Mouse (Mus musculus) left cerebral cortex, adult 2 months (tissue): Measurements from ENCODE around the gene Trpv2. TPM values are rescaled to one million over a fixed set of nuclear protein-coding genes. Genes with fewer than 3 reads are reported as not detected.

Experiments
- DNase-seq, 2 experiments: peaks; one replicate each; pipeline ENCODE4 v3.0.0; 2021 to 2022; ENCODE audit warnings: low spot score in 2 of 2, mixed read lengths in 1 of 2; ENCODE audit errors: extremely low spot score in 1 of 2
- H3K27ac ChIP-seq: fragments of 200-600 bp; 2 replicates; pipeline ENCODE4 v1.8.1; 2022
- H3K4me3 ChIP-seq: fragments of 200-600 bp; 2 replicates; pipeline ENCODE4 v1.8.1; 2022
- CTCF ChIP-seq: fragments of 200-600 bp; IDR thresholded peaks from 2 replicates; pipeline ENCODE4 v1.8.1; 2022; ENCODE audit warnings: antibody characterized with exemption, mild to moderate bottlenecking, moderate library complexity
- intact Hi-C: fragments of 180-260 bp; cut with DNase I; formaldehyde crosslinking; loops from one replicate; pipeline ENCODE4 v1.15.1; 2025
- total RNA-seq, 2 experiments: library from RNA; stranded (reverse); gene quantifications; 2 replicates each; pipeline ENCODE4 v1.2.3; 2021

Trpv2 gene
- total RNA-seq, 2 experiments from 2014 or later: 17.1 to 18.7 TPM

- H3K4me3 ChIP-seq: no peak overlapping the region
- no peak for TF ChIP-seq CTCF
- intact Hi-C loops: no loop called here
- DNase-seq: no peak
- no peak overlapping the region for H3K27ac ChIP-seq
These were observed 47.4 kb downstream of the Trpv2 start for GRCm38 (mm10) chr11:62621586-62622283.

GRCm38 (mm10) chr11:62622850-62623249 is 48.6 kb downstream of the Trpv2 start:
- no peak for DNase-seq
- intact Hi-C loops: no loop called here
- no peak overlapping the region for H3K4me3 ChIP-seq
- TF ChIP-seq CTCF: no peak
- no peak overlapping the region for H3K27ac ChIP-seq

GRCm38 (mm10) chr11:62624341-62625291 is 50.3 kb downstream of the Trpv2 start:
- TF ChIP-seq CTCF: no peak
- intact Hi-C loops: no loop called here
- Histone ChIP-seq H3K4me3 (no peak overlapping the region), H3K27ac (peak overlapping the region; percentile 83)
- DNase-seq: no peak

DNA sequence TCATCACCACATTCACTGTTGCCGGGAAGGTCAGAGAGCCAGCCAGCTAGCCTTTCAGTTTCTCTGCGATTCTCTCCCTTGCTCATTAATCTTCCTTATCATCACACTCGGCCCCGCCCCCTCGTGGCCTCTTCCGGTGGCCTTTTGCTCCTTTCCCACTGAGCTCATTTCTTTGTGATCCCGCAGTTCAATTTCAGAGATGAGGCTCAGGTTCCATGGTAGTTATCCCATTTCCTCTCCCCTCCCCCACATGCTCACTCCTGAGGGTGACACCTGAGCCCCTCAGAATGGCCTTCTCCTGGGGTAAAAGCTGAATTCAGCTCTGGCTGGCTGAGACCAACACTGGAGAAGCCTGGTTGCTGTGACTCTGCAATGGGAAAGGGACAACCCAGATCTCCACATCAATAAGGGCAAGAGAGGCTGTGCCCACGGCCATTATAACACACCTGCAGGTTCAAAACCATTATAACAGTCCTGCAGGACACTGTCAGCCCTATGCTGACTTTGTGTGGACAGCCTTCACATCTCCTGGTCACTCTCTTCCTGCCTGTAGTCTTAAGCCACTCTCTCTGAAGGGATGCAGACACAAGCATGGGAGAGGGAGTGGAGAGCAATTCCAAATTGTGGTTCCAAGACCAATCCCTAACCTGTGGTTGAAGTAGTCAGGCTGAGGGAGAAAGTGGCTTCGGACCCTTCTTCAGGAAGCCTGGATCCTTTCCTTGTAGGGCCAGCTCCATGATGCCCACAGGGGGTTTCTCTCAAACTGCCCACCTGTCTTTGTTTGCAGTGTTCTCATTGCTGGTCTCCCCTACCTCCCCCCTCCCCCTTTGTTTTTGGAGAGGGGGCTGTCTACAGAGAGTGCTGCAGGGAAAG is 55.3 kb downstream of the Trpv2 start:
- Histone ChIP-seq H3K27ac (no peak overlapping the region), H3K4me3 (no peak overlapping the region)
- no peak for TF ChIP-seq CTCF
- intact Hi-C loops: no loop called here
- no peak for DNase-seq

DNA sequence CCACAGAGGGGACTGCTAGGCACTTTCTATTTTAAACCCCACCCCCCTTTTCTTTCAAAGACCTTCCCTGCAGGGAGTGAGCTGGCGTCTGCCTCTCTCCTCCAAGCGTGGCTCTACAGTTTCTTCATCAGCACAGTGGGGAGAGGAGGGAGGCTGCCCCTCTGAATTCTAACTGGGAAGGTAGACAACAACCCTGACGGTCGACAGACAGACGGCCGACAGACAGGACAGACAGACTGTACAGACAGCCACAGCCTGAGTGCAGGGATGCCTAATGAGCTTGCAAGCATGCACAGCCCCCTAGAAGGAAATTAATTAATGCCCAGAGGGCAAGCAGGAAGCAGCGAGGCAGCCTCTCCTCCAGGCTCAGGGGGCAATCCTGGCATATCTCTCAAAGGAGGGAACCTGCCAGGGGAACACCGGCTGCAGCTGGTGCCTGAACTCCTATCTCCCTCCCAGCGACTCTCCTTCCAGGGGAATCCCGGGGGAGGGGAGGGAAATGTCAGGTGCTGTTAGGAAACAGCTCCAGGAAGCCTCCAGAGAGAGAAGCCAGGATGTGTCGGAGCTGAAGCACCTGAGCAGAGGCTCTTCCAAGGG is 56.0 kb downstream of the Trpv2 start:
- Histone ChIP-seq H3K4me3 (no peak overlapping the region), H3K27ac (no peak overlapping the region)
- intact Hi-C loops: no loop called here
- DNase-seq: no peak
- no peak for TF ChIP-seq CTCF

DNA sequence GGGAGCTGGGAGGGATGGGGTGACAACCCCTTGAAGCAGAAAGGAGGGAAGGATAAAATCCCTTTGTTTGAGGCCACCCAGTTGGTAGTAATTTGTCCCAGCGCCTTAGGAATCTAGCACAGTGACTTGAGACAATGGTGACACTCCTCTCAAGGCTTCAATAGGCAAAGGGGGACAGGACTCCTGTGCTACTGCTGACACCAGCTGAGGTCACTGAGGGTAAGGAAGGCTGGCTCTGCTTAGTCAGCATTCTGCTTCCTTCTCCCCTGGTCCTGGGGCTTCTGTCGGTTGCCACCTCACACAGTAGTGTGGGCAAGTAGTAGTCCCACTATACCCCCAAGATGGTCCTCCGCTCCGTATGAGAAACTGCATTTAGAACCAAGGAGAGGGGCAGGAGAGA is 56.9 kb downstream of the Trpv2 start:
- no peak overlapping the region for H3K4me3 ChIP-seq
- intact Hi-C loops: no loop called here
- DNase-seq: no peak
- H3K27ac ChIP-seq: no peak overlapping the region
- TF ChIP-seq CTCF: no peak

GRCm38 (mm10) chr11:62635406-62635805 is 61.1 kb downstream of the Trpv2 start:
- intact Hi-C loops: loop anchor here (5.0 kb wide), 1 partner anchor 597 kb away; no protein-coding TSS in a partner anchor
- no peak for DNase-seq
- no peak for TF ChIP-seq CTCF

DNA sequence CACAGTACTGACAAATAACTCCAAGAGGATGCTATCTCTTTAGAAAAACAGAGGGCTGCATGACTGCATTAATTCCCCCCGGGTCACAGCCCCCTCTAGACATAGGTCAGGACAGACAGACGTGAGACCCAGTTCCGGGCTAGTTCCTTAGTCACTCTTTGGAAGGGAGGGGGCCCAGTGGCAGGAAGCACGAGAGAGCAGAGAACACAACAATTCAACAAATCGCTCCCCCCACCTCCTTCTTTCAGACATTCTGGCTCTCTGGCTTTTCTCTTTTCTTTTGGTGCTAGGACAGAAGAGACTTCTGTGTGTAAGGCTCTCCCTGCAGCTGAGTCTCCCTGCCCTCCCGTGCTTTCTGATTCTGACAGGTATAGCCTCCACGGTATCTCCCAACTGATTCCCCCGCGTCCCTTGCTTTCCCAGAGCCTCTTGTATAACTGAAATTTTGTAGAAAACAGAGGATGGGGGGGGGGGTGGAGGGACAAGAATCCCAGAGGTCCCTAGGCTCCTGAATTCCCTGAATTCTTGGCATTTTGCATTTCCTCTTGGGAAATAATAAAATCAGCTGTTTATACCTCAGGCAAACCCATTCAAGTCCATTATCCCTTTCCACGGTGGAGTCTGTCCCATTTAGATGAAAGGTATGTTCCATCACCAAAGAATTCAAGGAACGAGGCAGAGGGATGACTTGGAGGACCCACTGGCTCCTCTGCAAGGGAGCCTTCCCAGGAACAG is 62.0 kb downstream of the Trpv2 start:
- no peak for TF ChIP-seq CTCF
- intact Hi-C loops: loop anchor here (5.0 kb wide), 1 partner anchor 596 kb away; no protein-coding TSS in a partner anchor
- no peak overlapping the region for H3K4me3 ChIP-seq
- peak overlapping the region; percentile 82 for H3K27ac ChIP-seq
- DNase-seq: no peak

More at GRCm38 (mm10) chr11:62635406-62635805, 61.1 kb downstream of the Trpv2 start:
- Histone ChIP-seq H3K27ac (peak overlapping the region; percentile 82), H3K4me3 (no peak overlapping the region)

- TF ChIP-seq CTCF: no peak
- H3K27ac ChIP-seq: peak overlapping the region; percentile 82
- DNase-seq: peak in 1 of 2 experiments; percentile 45
- H3K4me3 ChIP-seq: no peak overlapping the region
- intact Hi-C loops: loop anchor here (5.0 kb wide), 1 partner anchor 595 kb away; no protein-coding TSS in a partner anchor
These were observed 62.5 kb downstream of the Trpv2 start for GRCm38 (mm10) chr11:62636840-62637221.

- peak overlapping the region; percentile 82 for H3K27ac ChIP-seq
- H3K4me3 ChIP-seq: no peak overlapping the region
- no peak for DNase-seq
- intact Hi-C loops: loop anchor here (5.0 kb wide), 1 partner anchor 595 kb away; no protein-coding TSS in a partner anchor
- no peak for TF ChIP-seq CTCF
These were observed 63.1 kb downstream of the Trpv2 start for GRCm38 (mm10) chr11:62637401-62637800.
